Mouse (Mus musculus) fat pad, adult 2 months (tissue): ENCODE results near the gene Vmn1r173.
"Not testable (repeated sequence)": the region's sequence is repeated elsewhere in the genome, so short reads cannot be mapped to it uniquely, and the experiment has no call there.

ENCODE experiments used
- DNase-seq: peaks from one replicate; pipeline ENCODE4 v3.0.0-alpha.2; 2011; ENCODE audit warnings: low read depth, low spot score; ENCODE audit errors: extremely low read depth

Gene Vmn1r173

GRCm38 (mm10) chr7:23700403-23700802 is at the start of gene Vmn1r173:
Vmn1r173 (plus strand) TSS chr7:23700703.
- not testable (repeated sequence) for DNase-seq

GRCm38 (mm10) chr7:23658016-23658415 is 42.5 kb upstream of the Vmn1r173 start, which contains the start of gene Vmn1r172:
Vmn1r172 (plus strand) TSS chr7:23658316.
- DNase-seq: no peak

- not testable (repeated sequence) for DNase-seq
These were observed 51.5 kb downstream of the Vmn1r173 start, which contains the start of gene Vmn1r174 for GRCm38 (mm10) chr7:23751970-23752369. Vmn1r174 (plus strand) TSS chr7:23752270.
